Mouse (Mus musculus): ENCODE data around the gene Srm. TPM values are rescaled to one million over a fixed set of nuclear protein-coding genes. Genes with fewer than 3 reads are reported as not detected.

The Srm gene
- polyA plus RNA-seq, 1 experiment from 2014 or later, result 209 TPM

DNA sequence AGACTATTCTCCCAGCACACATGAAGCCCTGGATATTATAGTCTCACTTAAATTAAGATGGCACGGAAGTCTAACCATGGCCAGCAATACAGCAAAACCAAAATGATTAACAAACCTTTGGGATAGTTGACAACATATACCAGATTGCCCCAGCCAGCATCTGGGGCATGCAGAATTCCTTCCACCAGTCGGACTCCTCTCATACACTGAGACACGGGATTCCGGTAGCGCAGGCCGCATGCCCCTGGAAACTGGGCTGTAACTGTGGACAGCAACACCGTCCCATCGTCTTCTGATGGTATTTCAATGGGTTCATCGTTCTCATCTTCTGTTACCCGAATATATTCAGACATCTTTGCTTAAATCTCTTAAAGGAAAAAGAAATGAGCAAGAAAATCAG is 33.7 kb downstream of the Srm start:
- H3K4me1 ChIP-seq, result peaks cover 34% of the 10 kb centered on the region
- no peak for ATAC-seq (replicated peaks; ENCODE audit: low FRiP score)
- H3K4me2 ChIP-seq, result peak overlapping the region; percentile 80
- H3K27me3 ChIP-seq, result no peaks in the 10 kb centered on the region
- H3K27ac ChIP-seq, result no peak overlapping the region
- 82% methylated on average over 10 of the region's 10 CpGs for WGBS
- 0 out of 2 replicates have a peak overlapping the region, but pooled peaks have one; percentile 98 for H3K9ac ChIP-seq
- H3K4me3 ChIP-seq (replicated peaks), result peak overlapping the region; percentile 87
- H3K9me3 ChIP-seq (replicated peaks), result no peaks in the 10 kb centered on the region
- peaks cover 50% of the 10 kb centered on the region for H3K36me3 ChIP-seq

DNA sequence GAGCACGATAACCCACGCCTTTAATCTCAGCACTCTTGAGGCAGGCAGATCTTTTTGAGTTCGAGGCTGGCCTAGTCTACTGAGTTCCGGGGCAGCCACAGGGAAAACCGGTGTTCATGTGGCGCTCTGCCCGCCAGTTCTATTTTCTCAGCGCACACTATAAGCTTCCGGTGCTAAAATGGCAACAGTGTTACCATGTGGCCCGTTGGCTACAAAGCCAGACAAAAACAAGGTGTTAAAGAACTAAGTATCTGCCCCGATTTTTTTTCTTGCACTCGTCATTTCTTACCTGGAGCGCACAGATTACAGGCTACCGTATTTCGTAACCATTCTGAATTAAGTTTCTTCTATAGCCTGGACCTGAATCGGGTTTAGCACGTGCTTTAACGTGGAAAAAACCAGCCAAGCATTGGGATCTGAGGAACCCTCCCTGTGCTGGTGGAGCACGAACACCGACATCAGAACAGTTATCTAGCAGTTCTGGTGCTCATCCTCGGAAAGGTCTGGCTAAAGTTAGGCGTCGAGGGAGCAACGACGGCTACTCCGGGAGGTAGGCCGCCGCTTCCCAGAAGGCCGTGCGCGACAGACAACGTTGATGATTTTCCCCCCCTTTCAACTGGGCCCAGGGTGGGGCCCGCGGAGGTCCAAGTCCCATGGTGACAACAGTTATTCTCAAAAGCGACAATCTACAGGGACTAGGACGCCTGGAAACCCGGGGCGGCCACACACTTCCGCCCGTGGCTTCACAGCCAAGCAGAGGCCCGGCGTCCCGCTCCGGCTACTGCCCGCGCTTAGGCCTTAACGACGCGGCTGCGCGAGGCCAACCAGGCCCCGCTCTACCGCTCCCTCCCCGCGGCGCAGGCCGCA is 34.7 kb downstream of the Srm start:
- Histone ChIP-seq H3K4me3 (replicated peaks) (peak overlapping the region; percentile 87), H3K27ac (peak overlapping the region; percentile 96), H3K27me3 (no peaks in the 10 kb centered on the region), H3K4me1 (peaks cover 30% of the 10 kb centered on the region), H3K9ac (peak overlapping the region; percentile 98), H3K4me2 (peak overlapping the region; percentile 80), H3K9me3 (replicated peaks) (no peaks in the 10 kb centered on the region), H3K36me3 (peaks cover 42% of the 10 kb centered on the region)
- under 1% methylated on average over 57 of the region's 57 CpGs for WGBS
- ATAC-seq (replicated peaks; ENCODE audit: low FRiP score), result peak; percentile 75

- under 1% methylated on average over 50 of the region's 51 CpGs for WGBS
- Histone ChIP-seq H3K36me3 (peaks cover 35% of the 10 kb centered on the region), H3K27me3 (no peaks in the 10 kb centered on the region), H3K4me2 (peak within 1 kb of the TSS; percentile 80), H3K4me3 (replicated peaks) (peak within 1 kb of the TSS; percentile 87), H3K9ac (peak within 1 kb of the TSS; percentile 98), H3K4me1 (peaks cover 30% of the 10 kb centered on the region), H3K9me3 (replicated peaks) (no peaks in the 10 kb centered on the region), H3K27ac (peak within 1 kb of the TSS; percentile 96)
- peak; percentile 97 for ATAC-seq (replicated peaks; ENCODE audit: low FRiP score)
These were observed 35.4 kb downstream of the Srm start, which contains the start of gene Tardbp for GRCm38 (mm10) chr4:148626623-148627185. Tardbp (minus strand) TSS chr4:148627019.

DNA sequence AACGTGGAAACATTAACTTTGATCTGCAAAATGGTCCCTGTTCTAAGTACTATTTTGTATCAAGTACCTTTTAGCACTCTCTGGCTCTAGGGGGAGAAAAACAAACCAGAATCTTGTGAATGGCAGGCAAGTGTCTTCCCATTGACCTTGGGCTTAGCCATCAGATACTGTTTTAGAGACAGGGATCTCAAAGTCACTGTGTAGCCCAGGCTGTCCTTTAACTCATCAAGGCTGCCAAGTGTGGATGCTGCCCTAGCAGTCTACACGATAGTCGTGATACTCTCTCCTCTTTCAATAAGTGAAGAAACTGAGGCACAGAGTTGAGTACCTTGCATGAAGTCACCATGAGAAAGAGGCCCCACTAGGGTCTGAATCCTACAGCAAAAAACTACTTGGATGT is 35.9 kb downstream of the Srm start:
- Histone ChIP-seq H3K4me1 (peaks cover 26% of the 10 kb centered on the region), H3K27me3 (no peaks in the 10 kb centered on the region), H3K27ac (peak overlapping the region; percentile 96), H3K36me3 (peaks cover 29% of the 10 kb centered on the region), H3K4me3 (replicated peaks) (peak overlapping the region; percentile 87), H3K9me3 (replicated peaks) (no peaks in the 10 kb centered on the region), H3K9ac (no peak overlapping the region), H3K4me2 (peak overlapping the region; percentile 80)
- ATAC-seq (replicated peaks; ENCODE audit: low FRiP score), result peak; percentile 5; the same call in 1 of the 2 replicates
- WGBS, result 62% methylated on average over 3 of the region's 3 CpGs

GRCm38 (mm10) chr4:148632013-148632692 is 40.9 kb downstream of the Srm start:
- Histone ChIP-seq H3K4me1 (peaks cover 7% of the 10 kb centered on the region; the same call in 1 of the 2 replicates), H3K9ac (no peak overlapping the region), H3K4me2 (no peak overlapping the region), H3K9me3 (replicated peaks) (no peaks in the 10 kb centered on the region), H3K27me3 (no peaks in the 10 kb centered on the region), H3K4me3 (replicated peaks) (no peak overlapping the region), H3K36me3 (no peaks in the 10 kb centered on the region), H3K27ac (peak overlapping the region; percentile 81)
- peak; percentile 58 for ATAC-seq (replicated peaks; ENCODE audit: low FRiP score)
- whole genome bisulfite sequencing, result 69% methylated on average over 3 of the region's 3 CpGs

DNA sequence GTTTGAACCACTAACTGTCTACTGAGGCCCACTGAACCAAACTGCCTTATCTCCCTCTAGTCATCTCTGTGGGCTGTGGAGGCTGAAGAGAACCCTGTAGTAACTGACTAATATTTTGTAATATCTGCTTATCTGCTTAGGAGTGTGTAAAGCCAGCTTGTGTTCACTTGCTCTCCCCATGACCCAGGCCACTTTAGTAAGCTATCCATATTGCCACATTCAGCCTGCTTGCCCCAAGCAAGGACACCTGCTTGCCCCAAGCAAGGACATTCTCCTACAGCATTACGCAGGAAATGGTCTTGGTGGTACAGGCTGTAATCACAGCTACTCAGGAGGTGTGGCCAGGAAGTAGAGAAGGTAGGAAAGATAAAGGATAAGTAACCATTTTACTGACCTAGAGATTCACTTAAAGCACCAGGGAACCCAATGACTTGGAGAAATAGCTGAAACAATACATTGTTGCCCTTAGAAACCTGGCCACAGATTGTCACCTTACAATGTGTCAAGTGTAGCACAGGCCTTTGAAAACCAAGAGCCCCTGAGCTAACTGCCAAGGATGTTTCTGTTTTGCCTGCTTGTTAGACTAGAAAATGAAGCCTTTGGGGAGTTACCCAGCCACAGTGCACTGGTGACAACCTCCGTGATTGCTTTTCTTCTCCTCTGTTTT is 42.2 kb downstream of the Srm start:
- ATAC-seq (replicated peaks; ENCODE audit: low FRiP score), result no peak
- H3K27ac ChIP-seq, result 0 out of 2 replicates have a peak overlapping the region, but pooled peaks have one; percentile 81
- H3K4me2 ChIP-seq, result no peak overlapping the region
- 44% methylated on average over 2 of the region's 2 CpGs for WGBS
- H3K4me1 ChIP-seq, result peaks cover 7% of the 10 kb centered on the region; the same call in 1 of the 2 replicates
- no peaks in the 10 kb centered on the region for H3K9me3 ChIP-seq (replicated peaks)
- no peaks in the 10 kb centered on the region for H3K27me3 ChIP-seq
- H3K9ac ChIP-seq, result no peak overlapping the region
- H3K4me3 ChIP-seq (replicated peaks), result no peak overlapping the region
- no peaks in the 10 kb centered on the region for H3K36me3 ChIP-seq

DNA sequence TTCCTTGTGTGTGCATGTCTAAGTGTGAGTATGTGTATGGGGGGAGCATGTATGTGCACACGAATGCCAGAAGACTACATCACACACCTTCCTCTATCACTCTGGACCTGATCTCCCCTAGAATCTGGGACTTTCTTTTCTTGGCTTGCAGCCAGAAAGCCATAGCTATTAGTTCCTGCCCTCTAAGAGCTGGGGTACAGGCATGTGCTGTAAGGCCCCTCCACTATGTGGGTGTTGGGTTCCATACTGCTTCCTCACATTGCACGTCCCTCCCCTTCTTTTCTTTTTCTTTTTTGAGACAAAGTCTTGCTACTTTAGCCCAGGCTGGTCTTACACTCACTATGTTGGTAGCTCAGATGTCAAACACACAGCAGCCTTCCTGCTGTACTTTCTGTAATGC is 44.0 kb downstream of the Srm start:
- no peaks in the 10 kb centered on the region for H3K36me3 ChIP-seq
- H3K9ac ChIP-seq, result no peak overlapping the region
- H3K4me1 ChIP-seq, result peaks cover 7% of the 10 kb centered on the region; the same call in 1 of the 2 replicates
- H3K27ac ChIP-seq, result no peak overlapping the region
- no peak for ATAC-seq (replicated peaks; ENCODE audit: low FRiP score)
- H3K27me3 ChIP-seq, result no peaks in the 10 kb centered on the region
- WGBS, result 75% methylated on average over 2 of the region's 2 CpGs
- no peak overlapping the region for H3K4me3 ChIP-seq (replicated peaks)
- H3K4me2 ChIP-seq, result no peak overlapping the region
- H3K9me3 ChIP-seq (replicated peaks), result no peaks in the 10 kb centered on the region

- Histone ChIP-seq H3K36me3 (no peaks in the 10 kb centered on the region), H3K9me3 (replicated peaks) (no peaks in the 10 kb centered on the region), H3K4me2 (no peak overlapping the region), H3K4me3 (replicated peaks) (no peak overlapping the region), H3K4me1 (peaks cover 13% of the 10 kb centered on the region), H3K27ac (peak overlapping the region; percentile 27; the same call in 1 of the 2 replicates), H3K9ac (no peak overlapping the region), H3K27me3 (no peaks in the 10 kb centered on the region)
- 23% methylated on average over 9 of the region's 9 CpGs for WGBS
- no peak for ATAC-seq (replicated peaks; ENCODE audit: low FRiP score)
These were observed 47.0 kb downstream of the Srm start for GRCm38 (mm10) chr4:148638302-148638701.

DNA sequence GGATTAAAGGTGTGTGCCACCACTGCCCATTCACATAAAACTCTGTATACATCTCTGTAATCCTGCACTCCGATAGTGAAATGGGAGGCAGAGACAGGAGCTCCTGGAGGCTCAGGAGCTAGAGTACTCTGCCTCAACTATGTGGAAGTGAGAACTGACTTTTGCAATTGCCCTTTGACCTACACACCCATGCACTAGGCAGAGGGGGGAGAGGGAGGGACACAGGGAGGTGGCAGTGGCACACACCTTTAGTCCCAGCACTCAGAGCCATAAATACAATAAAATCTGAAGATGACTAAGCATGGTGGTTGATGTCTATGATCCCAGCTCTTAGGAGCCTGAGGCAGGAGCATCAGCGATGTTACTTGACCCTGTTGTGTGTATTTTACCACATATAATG is 48.2 kb downstream of the Srm start:
- Histone ChIP-seq H3K9me3 (replicated peaks) (no peaks in the 10 kb centered on the region), H3K4me3 (replicated peaks) (no peak overlapping the region), H3K4me1 (peaks cover 20% of the 10 kb centered on the region), H3K36me3 (no peaks in the 10 kb centered on the region), H3K4me2 (no peak overlapping the region), H3K27ac (no peak overlapping the region), H3K27me3 (no peaks in the 10 kb centered on the region), H3K9ac (no peak overlapping the region)
- no peak for ATAC-seq (replicated peaks; ENCODE audit: low FRiP score)
- WGBS, result 80% methylated on average over 2 of the region's 2 CpGs

DNA sequence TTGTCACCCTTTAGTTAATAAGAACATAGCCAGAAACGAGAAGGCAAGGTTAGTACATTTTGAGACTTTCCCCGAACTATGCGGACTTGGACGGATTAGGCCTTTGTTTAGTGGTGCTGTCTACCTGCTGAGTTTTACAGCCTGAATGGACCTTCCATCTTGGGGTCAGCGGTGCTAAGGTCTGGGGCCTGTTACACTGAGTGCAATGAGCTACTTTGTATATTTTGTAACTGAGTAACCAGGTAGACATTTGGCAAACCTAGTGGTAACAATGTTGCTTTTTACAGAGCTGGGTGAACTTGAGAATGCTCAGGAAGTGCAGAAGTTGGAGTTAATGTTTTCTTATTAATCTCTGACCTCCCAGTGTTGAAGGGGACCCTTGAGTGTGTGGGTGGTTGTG is 49.8 kb downstream of the Srm start:
- peak; percentile 64 for ATAC-seq (replicated peaks; ENCODE audit: low FRiP score)
- Histone ChIP-seq H3K4me3 (replicated peaks) (no peak overlapping the region), H3K27me3 (no peaks in the 10 kb centered on the region), H3K4me1 (peaks cover 20% of the 10 kb centered on the region), H3K36me3 (no peaks in the 10 kb centered on the region), H3K9ac (no peak overlapping the region), H3K9me3 (replicated peaks) (no peaks in the 10 kb centered on the region), H3K4me2 (no peak overlapping the region), H3K27ac (peak overlapping the region; percentile 83)
- WGBS, result 61% methylated on average over 5 of the region's 5 CpGs

DNA sequence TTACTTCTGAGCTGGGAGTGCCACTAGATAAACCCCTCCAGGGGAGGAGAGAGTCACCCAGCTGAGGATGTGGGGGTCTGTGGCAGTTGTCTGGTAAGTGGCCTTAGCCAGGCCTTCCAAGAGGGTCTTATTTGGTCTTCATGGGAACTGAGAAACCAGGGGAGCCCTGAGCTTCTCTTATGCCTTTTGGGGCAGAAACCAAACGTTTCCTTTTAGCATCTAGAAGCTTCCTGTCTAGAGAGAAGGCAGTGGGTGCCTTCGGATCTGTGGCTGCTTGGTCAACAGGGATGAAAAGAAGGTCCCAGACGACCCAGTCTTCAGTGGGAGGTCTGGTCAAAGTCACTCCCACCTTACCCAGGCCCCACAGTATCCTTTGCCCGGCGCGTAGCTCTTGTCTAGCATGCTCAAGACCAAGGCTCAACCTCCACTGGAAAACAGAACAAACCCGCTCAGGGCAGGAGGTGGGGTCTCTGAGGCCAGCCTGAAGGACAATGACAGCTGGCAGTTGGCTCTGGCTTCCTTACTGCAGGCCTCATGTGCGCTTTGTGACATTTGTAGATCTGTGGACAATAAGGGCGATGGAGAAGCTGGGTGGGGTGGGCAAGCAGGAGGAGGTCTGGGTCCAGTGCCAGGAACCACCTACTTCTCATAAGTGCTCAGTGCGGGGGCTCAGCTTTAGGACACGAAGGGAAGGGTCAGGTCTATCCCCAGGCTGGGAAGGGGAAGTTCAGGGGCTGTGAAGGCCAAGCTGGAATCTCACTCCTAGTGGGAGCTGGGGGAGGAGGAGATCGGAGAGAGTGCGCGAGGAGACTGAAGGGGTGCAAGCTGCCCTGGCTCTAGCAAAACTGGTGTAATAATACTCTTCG is 52.2 kb downstream of the Srm start, which contains the start of gene Gm572:
Gm572 (plus strand) TSS at position 27 of the 866 bp plus-strand sequence.
- Histone ChIP-seq H3K27ac (peak within 1 kb of the TSS; percentile 66), H3K27me3 (no peaks in the 10 kb centered on the region), H3K4me2 (peak within 1 kb of the TSS; percentile 49), H3K36me3 (no peaks in the 10 kb centered on the region), H3K9me3 (replicated peaks) (no peaks in the 10 kb centered on the region), H3K4me1 (peaks cover 17% of the 10 kb centered on the region), H3K4me3 (replicated peaks) (peak within 1 kb of the TSS; percentile 20; the same call in 1 of the 2 replicates), H3K9ac (no peak within 1 kb of the TSS)
- 67% methylated on average over 15 of the region's 15 CpGs for WGBS
- ATAC-seq (replicated peaks; ENCODE audit: low FRiP score), result peak; percentile 37
